Comparison of ENCODE assay signal across 8 mouse cellular contexts in the genomic region with DNA sequence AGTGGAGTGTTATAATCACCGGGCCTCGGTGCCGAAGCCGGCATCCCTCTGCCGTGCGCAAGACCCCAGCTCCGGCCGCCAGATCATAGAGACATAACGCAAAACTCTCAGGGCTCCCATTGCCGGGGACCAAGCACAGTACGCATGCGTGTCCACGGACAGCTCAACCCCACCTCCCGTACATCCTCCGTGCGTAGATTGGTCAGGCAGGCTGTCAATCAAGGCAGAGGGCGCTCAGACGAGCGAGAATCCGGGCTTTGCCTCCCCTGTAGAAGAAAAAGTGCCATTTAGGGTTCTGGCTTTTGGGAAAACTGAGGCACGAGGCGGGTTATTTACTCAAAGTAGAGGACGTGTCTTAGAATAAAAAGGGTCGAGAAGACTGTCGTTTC. TPM values are rescaled to one million over a fixed set of nuclear protein-coding genes. Genes with fewer than 3 reads are reported as not detected.
DNase-seq lines count a peak whose midpoint lies in the region; ATAC-seq lines count a peak whose summit lies in the region.

A gene (minus strand): TSS at position 142 of the 389 bp plus-strand sequence.

- ATAC-seq in forebrain, embryonic 11.5 days (replicated peaks; ENCODE audit: low FRiP score) = peak; percentile 98
- peak; percentile 98 for ATAC-seq in heart, embryonic 16.5 days (replicated peaks; ENCODE audit: extremely low read depth, insufficient read depth, low FRiP score)
- peak; percentile 97 for ATAC-seq in liver, embryonic 15.5 days (ENCODE audit: insufficient read depth)
- ATAC-seq in neural tube, embryonic 12.5 days (ENCODE audit: low FRiP score, low read depth) = peak; percentile 98

- no peak within 1 kb of the TSS for H3K27ac ChIP-seq in forebrain, embryonic 11.5 days (ENCODE audit: low read depth, low read length)
- peak within 1 kb of the TSS; percentile 58 for H3K27ac ChIP-seq in heart, embryonic 16.5 days (ENCODE audit: low read length)
- H3K27ac ChIP-seq in liver, embryonic 15.5 days (replicated peaks) = peak within 1 kb of the TSS; percentile 58
- no peak within 1 kb of the TSS for H3K27ac ChIP-seq in neural tube, embryonic 12.5 days

- H3K27me3 ChIP-seq in forebrain, embryonic 11.5 days (ENCODE audit: control insufficient read depth, insufficient read depth, low read length) = no peaks in the 10 kb centered on the region
- no peaks in the 10 kb centered on the region for H3K27me3 ChIP-seq in heart, embryonic 16.5 days (ENCODE audit: control insufficient read depth, insufficient read depth, low read length)
- no peaks in the 10 kb centered on the region for H3K27me3 ChIP-seq in liver, embryonic 15.5 days
- no peaks in the 10 kb centered on the region for H3K27me3 ChIP-seq in neural tube, embryonic 12.5 days (replicated peaks)

- under 1% methylated on average over 25 of the region's 25 CpGs for WGBS in forebrain, embryonic 11.5 days
- under 1% methylated on average over 25 of the region's 25 CpGs for WGBS in heart, embryonic 16.5 days
- under 1% methylated on average over 25 of the region's 25 CpGs for WGBS in liver, embryonic 15.5 days (ENCODE audit: insufficient replicate concordance)
- WGBS in neural tube, embryonic 12.5 days = under 1% methylated on average over 25 of the region's 25 CpGs

- DNase-seq in CD8-positive naive resting alpha-beta T cell, adult 2 months (ENCODE audit: low read depth in 2 of 2, low spot score in 2 of 2) = peak; percentile 96 to 98
- DNase-seq in c-Kit-positive CD71-negative TER-119-negative erythroid progenitor cells, embryonic 14.5 days (ENCODE audit: low read depth) = peak; percentile 99
- DNase-seq in forebrain, embryonic 11.5 days (ENCODE audit: low spot score) = peak; percentile 97
- peak; percentile 97 to 100 for DNase-seq in kidney, postnatal 36 days
- DNase-seq in telencephalon, adult 2 months (ENCODE audit: low read depth, low spot score) = peak; percentile 97

- H3K9me3 ChIP-seq in forebrain, embryonic 11.5 days (ENCODE audit: control insufficient read depth, low read length) = no peaks in the 10 kb centered on the region
- H3K9me3 ChIP-seq in heart, embryonic 16.5 days (replicated peaks; ENCODE audit: control insufficient read depth, low read length) = no peaks in the 10 kb centered on the region
- no peaks in the 10 kb centered on the region for H3K9me3 ChIP-seq in liver, embryonic 15.5 days (replicated peaks)
- H3K9me3 ChIP-seq in neural tube, embryonic 12.5 days = no peaks in the 10 kb centered on the region

- peak within 1 kb of the TSS; percentile 97 for H3K4me2 ChIP-seq in forebrain, embryonic 11.5 days (ENCODE audit: low read depth, low read length, severe bottlenecking)
- H3K4me2 ChIP-seq in heart, embryonic 16.5 days (ENCODE audit: low read depth, low read length) = peak within 1 kb of the TSS; percentile 93
- H3K4me2 ChIP-seq in liver, embryonic 15.5 days = peak within 1 kb of the TSS; percentile 88
- peak within 1 kb of the TSS; percentile 75 for H3K4me2 ChIP-seq in neural tube, embryonic 12.5 days (replicated peaks)

- peak within 1 kb of the TSS; percentile 81 for H3K9ac ChIP-seq in forebrain, embryonic 11.5 days (ENCODE audit: low read length)
- H3K9ac ChIP-seq in heart, embryonic 16.5 days (ENCODE audit: low read length) = peak within 1 kb of the TSS; percentile 85
- peak within 1 kb of the TSS; percentile 74 for H3K9ac ChIP-seq in liver, embryonic 15.5 days
- H3K9ac ChIP-seq in neural tube, embryonic 12.5 days = peak within 1 kb of the TSS; percentile 74

- peak within 1 kb of the TSS; percentile 64 for H3K4me3 ChIP-seq in forebrain, embryonic 11.5 days (ENCODE audit: low read depth, low read length)
- H3K4me3 ChIP-seq in heart, embryonic 16.5 days (ENCODE audit: low read length) = peak within 1 kb of the TSS; percentile 78
- peak within 1 kb of the TSS; percentile 72 for H3K4me3 ChIP-seq in liver, embryonic 15.5 days (replicated peaks)
- H3K4me3 ChIP-seq in neural tube, embryonic 12.5 days = peak within 1 kb of the TSS; percentile 55

- no peaks in the 10 kb centered on the region; the same call in 1 of the 2 replicates for H3K36me3 ChIP-seq in forebrain, embryonic 11.5 days (ENCODE audit: control insufficient read depth, insufficient read depth, low read length)
- no peaks in the 10 kb centered on the region for H3K36me3 ChIP-seq in heart, embryonic 16.5 days (ENCODE audit: control insufficient read depth, insufficient read depth)
- 0 out of 2 replicates have a peak, but pooled peaks cover 6% of the 10 kb centered on the region for H3K36me3 ChIP-seq in liver, embryonic 15.5 days (replicated peaks)
- peaks cover 17% of the 10 kb centered on the region; the same call in 1 of the 2 replicates for H3K36me3 ChIP-seq in neural tube, embryonic 12.5 days

- peaks cover 6% of the 10 kb centered on the region; the same call in 1 of the 2 replicates for H3K4me1 ChIP-seq in forebrain, embryonic 11.5 days (replicated peaks; ENCODE audit: control insufficient read depth, insufficient read depth, low read length)
- H3K4me1 ChIP-seq in heart, embryonic 16.5 days (ENCODE audit: control insufficient read depth, insufficient read depth, low read length) = peaks cover 8% of the 10 kb centered on the region
- H3K4me1 ChIP-seq in liver, embryonic 15.5 days (replicated peaks) = peaks cover 27% of the 10 kb centered on the region
- peaks cover 17% of the 10 kb centered on the region for H3K4me1 ChIP-seq in neural tube, embryonic 12.5 days

RNA-seq across cellular contexts. Expression of the gene that starts here (rescaled TPM):
- polyA plus RNA-seq in forebrain, embryonic 11.5 days (2014; fragmentation: Nextera tagmentation; extraction: Ambion mirVana) = 26.7 and 28.5 TPM in 2 replicates
- 14.2 and 15.0 TPM in 2 replicates for polyA plus RNA-seq in heart, embryonic 16.5 days (2015; fragmentation: Nextera tagmentation; extraction: Ambion mirVana)
- 11.8 and 16.5 TPM in 2 replicates for polyA plus RNA-seq in liver, embryonic 15.5 days (2015; fragmentation: Nextera tagmentation; extraction: Ambion mirVana)
- 18.7 and 29.3 TPM in 2 replicates for polyA plus RNA-seq in neural tube, embryonic 12.5 days (2016; fragmentation: Nextera tagmentation; extraction: Ambion mirVana)

Comparison
In these comparisons a context has a peak if more than half of its experiments do, and no peak if none do; other contexts are left out.
1. H3K27ac ChIP-seq: peak in heart, embryonic 16.5 days (single experiment) and liver, embryonic 15.5 days (single experiment); none in forebrain, embryonic 11.5 days (single experiment) and neural tube, embryonic 12.5 days (single experiment).
2. Peak in every context shown above with its lines, with median percentiles within 50 percentile points of each other: DNase-seq, ATAC-seq, H3K4me2 ChIP-seq, H3K4me3 ChIP-seq and H3K9ac ChIP-seq.